Mouse (Mus musculus) limb, embryonic 15.5 days (tissue): ENCODE results near the gene Trip11. TPM values are rescaled to one million over a fixed set of nuclear protein-coding genes. Genes with fewer than 3 reads are reported as not detected.

Experiments
- ATAC-seq: fragments of 200-750 bp; cut with Nextera tagmentation; 2 replicates; pipeline ENCODE4 v1.8.0; 2017; ENCODE audit warnings: low read depth, moderate TSS enrichment; ENCODE audit not compliant: insufficient number of reproducible peaks, low FRiP score, low TSS enrichment
- H3K27ac ChIP-seq: fragments of 300-500 bp; sonication (generic); 2 replicates; pipeline ENCODE4 v1.5.1; 2015; ENCODE audit warnings: moderate library complexity, mild to moderate bottlenecking, inconsistent platforms
- H3K27me3 ChIP-seq: fragments of 300-500 bp; sonication (generic); 2 replicates; pipeline ENCODE4 v1.6.1; 2015; ENCODE audit warnings: inconsistent platforms
- H3K36me3 ChIP-seq: fragments of 300-500 bp; sonication (generic); 2 replicates; pipeline ENCODE4 v1.6.1; 2015; ENCODE audit warnings: inconsistent platforms
- H3K4me1 ChIP-seq: fragments of 300-500 bp; sonication (generic); 2 replicates; pipeline ENCODE4 v1.6.1; 2015; ENCODE audit warnings: inconsistent platforms
- H3K4me2 ChIP-seq: fragments of 300-500 bp; sonication (generic); 2 replicates; pipeline ENCODE4 v1.6.1; 2015; ENCODE audit warnings: mild to moderate bottlenecking, inconsistent platforms
- H3K4me3 ChIP-seq: fragments of 300-500 bp; sonication (generic); 2 replicates; pipeline ENCODE4 v1.5.1; 2015; ENCODE audit warnings: mild to moderate bottlenecking, inconsistent platforms
- H3K9ac ChIP-seq: fragments of 300-500 bp; sonication (generic); 2 replicates; pipeline ENCODE4 v1.6.1; 2015; ENCODE audit warnings: inconsistent platforms
- H3K9me3 ChIP-seq: fragments of 300-500 bp; sonication (generic); 2 replicates; pipeline ENCODE4 v1.6.1; 2016; ENCODE audit warnings: inconsistent platforms
- WGBS: fragments of 180-500 bp; shearing (Covaris S2); methylation state at CpG from one replicate; pipeline ENCODE4 v1.1.7; 2015; 5-methylcytosine and 5-hydroxymethylcytosine counted together
- polyA plus RNA-seq: library from polyadenylated mRNA; unstranded; fragments of >200 nt; fragmentation: Nextera tagmentation; extraction: Ambion mirVana; gene quantifications from 2 replicates; pipeline ENCODE4 v1.2.1, GENCODE M21; 2015

Gene Trip11
- polyA plus RNA-seq, 1 experiment from 2014 or later = 37.7 TPM

DNA sequence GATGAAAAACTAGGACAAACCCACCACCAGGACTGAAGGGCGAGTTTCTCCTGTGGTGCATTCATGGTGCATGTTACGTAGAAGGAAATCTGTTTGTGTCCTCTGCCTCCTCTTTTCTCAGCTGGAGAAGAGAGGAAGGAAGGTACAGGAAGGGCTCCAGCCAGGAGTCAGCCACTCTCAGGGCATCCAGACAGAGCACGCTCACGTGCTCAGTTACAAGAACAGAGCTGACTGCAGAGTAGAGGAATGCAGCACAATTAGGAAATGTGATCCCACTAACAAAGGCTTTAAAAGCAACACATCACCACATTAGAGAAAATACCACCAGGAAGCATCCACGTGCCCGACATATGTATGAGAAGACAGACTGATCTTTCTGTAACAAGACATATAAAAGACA lies 9.2 kb upstream of the Trip11 start:
- no peaks in the 10 kb centered on the region for H3K27me3 ChIP-seq
- H3K27ac ChIP-seq = no peak overlapping the region
- H3K4me3 ChIP-seq = no peak overlapping the region
- 73% methylated on average over 6 of the region's 6 CpGs for WGBS
- H3K4me2 ChIP-seq = no peak overlapping the region
- no peaks in the 10 kb centered on the region for H3K9me3 ChIP-seq
- H3K9ac ChIP-seq = no peak overlapping the region
- no peak for ATAC-seq
- peaks cover 44% of the 10 kb centered on the region for H3K36me3 ChIP-seq
- no peaks in the 10 kb centered on the region for H3K4me1 ChIP-seq

DNA sequence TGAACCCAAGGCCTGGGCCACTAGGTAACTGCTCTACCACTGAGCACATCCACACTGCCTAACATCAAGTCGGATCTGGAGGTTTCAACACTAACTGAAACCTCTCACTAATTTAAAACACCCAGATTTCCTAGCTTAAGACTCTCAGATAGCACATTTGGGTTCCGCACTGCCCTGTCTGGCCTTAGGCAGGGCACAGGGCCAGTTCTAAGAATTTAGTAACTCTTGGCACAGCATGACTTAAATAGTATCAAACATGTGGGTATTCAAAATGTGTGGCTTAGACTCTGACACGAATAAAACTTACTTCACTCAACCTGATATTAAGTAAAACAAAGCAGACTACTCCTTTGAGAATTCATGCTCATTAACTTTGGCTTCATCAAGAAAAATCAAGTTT lies 6.8 kb upstream of the Trip11 start:
- peaks cover 23% of the 10 kb centered on the region for H3K36me3 ChIP-seq
- no peak overlapping the region for H3K4me2 ChIP-seq
- H3K27me3 ChIP-seq = no peaks in the 10 kb centered on the region
- H3K27ac ChIP-seq = no peak overlapping the region
- H3K4me1 ChIP-seq = no peaks in the 10 kb centered on the region
- H3K9ac ChIP-seq = no peak overlapping the region
- no peak overlapping the region for H3K4me3 ChIP-seq
- 76% methylated on average over 3 of the region's 3 CpGs for WGBS
- no peaks in the 10 kb centered on the region for H3K9me3 ChIP-seq
- no peak for ATAC-seq

DNA sequence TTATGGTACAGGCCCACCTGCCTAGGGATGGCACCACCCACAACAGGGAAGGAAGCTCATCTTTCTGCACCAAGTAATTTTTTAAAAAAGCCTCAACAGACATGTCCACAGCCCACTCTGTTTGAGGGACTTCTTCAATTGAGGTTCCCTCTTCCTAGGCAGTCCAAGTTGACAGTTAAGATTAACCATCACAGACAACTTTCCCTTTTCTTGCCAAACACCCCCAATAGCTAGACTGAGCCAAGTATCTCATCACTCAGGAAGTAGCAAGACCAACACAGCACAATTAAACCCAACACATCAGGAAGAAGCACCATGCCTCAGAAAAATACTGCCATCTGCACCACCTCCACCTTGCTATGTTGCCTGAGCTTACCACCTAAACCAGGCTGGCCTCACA lies 4.1 kb upstream of the Trip11 start:
- no peak for ATAC-seq
- Histone ChIP-seq H3K4me1 (0 out of 2 replicates have a peak, but pooled peaks cover 5% of the 10 kb centered on the region), H3K9me3 (no peaks in the 10 kb centered on the region), H3K9ac (no peak overlapping the region), H3K36me3 (0 out of 2 replicates have a peak, but pooled peaks cover under 1% of the 10 kb centered on the region), H3K27ac (no peak overlapping the region), H3K4me2 (no peak overlapping the region), H3K27me3 (no peaks in the 10 kb centered on the region), H3K4me3 (no peak overlapping the region)

DNA sequence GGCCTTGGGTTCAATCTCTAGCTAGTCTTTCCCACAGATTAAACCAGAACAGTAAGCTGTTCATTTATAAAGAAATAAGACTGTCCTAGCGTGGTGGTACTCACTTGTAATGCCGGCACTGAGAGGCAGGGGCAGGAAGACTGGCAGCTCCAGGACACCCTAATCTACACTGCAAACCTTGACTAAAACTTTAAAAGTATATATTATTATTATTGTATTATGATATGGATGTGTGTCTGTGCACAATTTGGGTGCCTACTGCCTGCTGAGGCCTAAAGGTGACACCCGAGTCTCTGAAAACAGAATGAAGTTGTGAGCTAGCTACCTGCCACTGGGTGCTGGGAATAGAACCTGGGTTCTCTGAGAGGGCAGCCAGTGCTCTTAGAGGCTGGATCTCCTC lies 1.7 kb downstream of the Trip11 start:
- Histone ChIP-seq H3K4me1 (peaks cover 17% of the 10 kb centered on the region), H3K36me3 (peaks cover 16% of the 10 kb centered on the region), H3K4me2 (peak overlapping the region; percentile 57), H3K27ac (no peak overlapping the region), H3K4me3 (peak overlapping the region; percentile 68), H3K9ac (no peak overlapping the region), H3K27me3 (no peaks in the 10 kb centered on the region), H3K9me3 (no peaks in the 10 kb centered on the region; the same call in 1 of the 2 replicates)
- no peak for ATAC-seq
- 84% methylated on average over 3 of the region's 3 CpGs for WGBS

DNA sequence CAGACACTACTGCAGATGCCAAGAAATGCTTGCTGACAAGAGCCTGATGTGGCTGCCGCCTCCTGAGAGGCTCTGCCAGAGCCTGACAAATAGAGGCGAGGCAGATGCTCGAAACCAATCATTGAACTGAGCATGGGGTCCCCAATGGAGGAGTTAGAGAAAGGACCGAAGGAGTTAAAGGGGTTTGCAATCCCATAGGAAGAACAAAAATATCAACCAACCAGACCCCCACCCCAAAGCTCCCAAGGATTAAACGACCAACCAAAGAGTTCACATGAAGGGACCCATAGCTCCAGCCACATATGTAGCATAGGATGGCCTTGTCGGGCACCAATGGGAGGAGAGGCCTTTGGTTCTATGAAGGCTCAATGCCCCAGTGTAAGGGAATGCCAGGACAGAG lies 2.7 kb downstream of the Trip11 start:
- H3K9me3 ChIP-seq = no peaks in the 10 kb centered on the region; the same call in 1 of the 2 replicates
- no peaks in the 10 kb centered on the region for H3K27me3 ChIP-seq
- H3K36me3 ChIP-seq = peaks cover 16% of the 10 kb centered on the region
- no peak overlapping the region for H3K4me2 ChIP-seq
- 89% methylated on average over 6 of the region's 6 CpGs for WGBS
- H3K4me1 ChIP-seq = peaks cover 17% of the 10 kb centered on the region
- H3K27ac ChIP-seq = no peak overlapping the region
- no peak for ATAC-seq
- no peak overlapping the region for H3K9ac ChIP-seq
- no peak overlapping the region for H3K4me3 ChIP-seq

DNA sequence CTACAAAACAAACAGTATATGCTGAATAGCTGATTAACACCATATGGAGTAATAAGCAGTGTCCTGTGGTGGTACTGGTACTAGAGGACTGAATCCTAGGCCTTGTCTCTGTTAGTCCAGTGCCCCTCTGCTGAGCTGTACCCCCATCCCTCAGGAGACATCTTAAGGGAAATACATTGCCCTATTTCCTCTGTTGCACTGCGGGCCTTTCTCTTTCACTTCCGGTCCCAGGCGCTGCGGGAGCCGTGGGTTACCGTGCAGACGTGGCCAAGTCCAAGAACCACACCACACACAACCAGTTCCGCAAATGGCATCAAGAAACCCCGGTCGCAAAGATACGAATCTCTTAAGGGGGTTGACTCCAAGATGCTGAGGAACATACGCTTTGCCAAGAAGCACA lies 7.2 kb downstream of the Trip11 start:
- ATAC-seq = no peak
- 88% methylated on average over 12 of the region's 12 CpGs for WGBS
- Histone ChIP-seq H3K27me3 (no peaks in the 10 kb centered on the region), H3K9ac (no peak overlapping the region), H3K36me3 (peaks cover 31% of the 10 kb centered on the region), H3K4me2 (no peak overlapping the region), H3K4me1 (0 out of 2 replicates have a peak, but pooled peaks cover 2% of the 10 kb centered on the region), H3K4me3 (no peak overlapping the region), H3K27ac (no peak overlapping the region), H3K9me3 (no peaks in the 10 kb centered on the region; the same call in 1 of the 2 replicates)

DNA sequence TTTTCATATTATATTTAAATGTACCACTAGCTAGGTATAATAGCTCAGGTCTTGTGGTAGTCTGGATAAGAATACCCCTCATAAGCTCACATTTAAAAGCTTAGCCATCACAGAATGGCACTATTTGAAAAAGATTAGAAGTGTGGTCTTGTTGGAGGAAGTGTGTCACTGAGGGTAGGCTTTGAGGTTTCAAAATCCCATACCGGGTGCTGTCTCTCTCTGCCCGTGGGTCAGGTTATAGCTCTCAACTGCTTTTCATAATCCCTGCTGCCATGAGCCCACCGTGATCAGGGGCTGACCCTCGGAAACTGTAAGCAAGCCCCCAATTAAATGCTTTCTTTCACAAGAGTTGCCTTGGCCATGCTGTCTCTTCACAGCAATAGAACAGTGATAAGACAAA lies 8.2 kb downstream of the Trip11 start:
- no peak overlapping the region for H3K4me3 ChIP-seq
- WGBS = 86% methylated on average over 4 of the region's 4 CpGs
- no peak overlapping the region for H3K4me2 ChIP-seq
- H3K27ac ChIP-seq = no peak overlapping the region
- no peak overlapping the region for H3K9ac ChIP-seq
- no peaks in the 10 kb centered on the region for H3K4me1 ChIP-seq
- no peaks in the 10 kb centered on the region for H3K27me3 ChIP-seq
- H3K36me3 ChIP-seq = peaks cover 31% of the 10 kb centered on the region
- no peak for ATAC-seq
- no peaks in the 10 kb centered on the region; the same call in 1 of the 2 replicates for H3K9me3 ChIP-seq

DNA sequence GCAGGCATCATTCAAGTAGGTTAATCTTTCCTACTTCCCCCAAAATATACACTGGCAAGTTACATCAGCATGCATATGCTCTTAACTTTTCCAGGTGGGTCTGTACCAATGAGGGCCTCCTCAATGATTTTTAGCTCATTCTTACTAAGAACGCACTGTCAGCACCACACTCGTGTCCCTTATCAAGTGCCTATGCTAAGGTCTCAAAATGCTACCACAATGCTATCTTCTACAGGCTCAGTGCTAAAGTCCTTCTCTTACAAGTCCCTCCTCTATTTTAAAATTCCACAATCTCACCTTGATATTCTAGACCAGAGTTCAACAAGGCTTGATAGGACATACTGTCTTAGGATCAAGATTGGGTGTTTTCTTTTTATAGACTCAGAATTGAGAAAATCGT lies 8.9 kb downstream of the Trip11 start:
- Histone ChIP-seq H3K4me1 (no peaks in the 10 kb centered on the region), H3K27me3 (no peaks in the 10 kb centered on the region), H3K27ac (no peak overlapping the region), H3K36me3 (peaks cover 31% of the 10 kb centered on the region), H3K4me2 (no peak overlapping the region), H3K4me3 (no peak overlapping the region), H3K9me3 (no peaks in the 10 kb centered on the region; the same call in 1 of the 2 replicates), H3K9ac (no peak overlapping the region)
- 95% methylated on average over 3 of the region's 3 CpGs for WGBS
- no peak for ATAC-seq

DNA sequence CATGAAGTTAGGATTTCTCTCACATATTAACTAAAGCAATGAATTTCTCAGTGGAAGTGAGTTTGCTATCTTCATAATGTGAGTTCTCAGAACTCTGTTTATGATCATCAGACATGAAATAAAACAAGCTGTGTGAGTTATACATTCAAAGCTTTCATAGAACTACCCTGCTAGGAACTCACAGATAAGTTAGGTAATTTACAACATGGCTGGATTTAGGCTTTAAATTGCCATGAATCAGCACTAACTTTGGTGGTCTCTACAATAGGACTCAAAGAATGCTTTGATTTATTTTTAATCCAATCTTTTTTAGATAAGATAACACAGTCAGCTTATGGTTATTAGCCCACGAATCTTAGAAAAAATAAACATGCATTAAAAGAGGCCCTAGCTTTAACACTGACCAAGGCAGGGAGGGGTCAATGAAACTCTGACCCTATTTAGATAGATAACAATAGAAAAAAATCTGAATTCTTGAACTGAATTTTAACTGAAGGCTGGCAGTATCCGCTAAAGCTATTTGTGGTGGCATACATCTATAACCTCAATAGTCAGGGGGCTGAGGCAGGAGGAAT lies 13.3 kb downstream of the Trip11 start:
- Histone ChIP-seq H3K27me3 (no peaks in the 10 kb centered on the region), H3K27ac (no peak overlapping the region), H3K4me1 (no peaks in the 10 kb centered on the region), H3K9me3 (no peaks in the 10 kb centered on the region), H3K36me3 (peaks cover 22% of the 10 kb centered on the region), H3K9ac (no peak overlapping the region), H3K4me2 (no peak overlapping the region), H3K4me3 (no peak overlapping the region)
- ATAC-seq = no peak
- 89% methylated on average over 2 of the region's 2 CpGs for WGBS

DNA sequence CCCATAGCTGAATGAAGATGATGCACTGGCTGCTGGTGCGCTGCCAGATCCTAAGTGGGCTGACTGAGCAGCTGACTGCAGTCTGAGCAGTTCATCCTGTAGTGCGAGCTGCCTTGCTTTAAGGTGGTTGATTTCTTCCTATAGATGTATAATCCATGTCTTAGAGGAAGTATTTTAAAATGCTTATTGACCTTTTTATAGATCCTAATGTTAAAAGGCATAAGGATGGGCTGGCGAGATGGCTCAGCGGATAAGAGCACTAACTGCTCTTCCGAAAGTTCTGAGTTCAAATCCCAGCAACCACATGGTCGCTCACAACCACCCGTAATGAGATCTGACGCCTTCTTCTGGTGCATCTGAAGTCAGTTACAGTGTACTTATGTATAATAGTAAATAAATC lies 14.1 kb downstream of the Trip11 start:
- ATAC-seq = no peak
- WGBS = 96% methylated on average over 8 of the region's 8 CpGs
- Histone ChIP-seq H3K4me3 (no peak overlapping the region), H3K9ac (no peak overlapping the region), H3K4me1 (no peaks in the 10 kb centered on the region), H3K27ac (no peak overlapping the region), H3K9me3 (no peaks in the 10 kb centered on the region), H3K4me2 (no peak overlapping the region), H3K36me3 (peaks cover 24% of the 10 kb centered on the region), H3K27me3 (no peaks in the 10 kb centered on the region)

DNA sequence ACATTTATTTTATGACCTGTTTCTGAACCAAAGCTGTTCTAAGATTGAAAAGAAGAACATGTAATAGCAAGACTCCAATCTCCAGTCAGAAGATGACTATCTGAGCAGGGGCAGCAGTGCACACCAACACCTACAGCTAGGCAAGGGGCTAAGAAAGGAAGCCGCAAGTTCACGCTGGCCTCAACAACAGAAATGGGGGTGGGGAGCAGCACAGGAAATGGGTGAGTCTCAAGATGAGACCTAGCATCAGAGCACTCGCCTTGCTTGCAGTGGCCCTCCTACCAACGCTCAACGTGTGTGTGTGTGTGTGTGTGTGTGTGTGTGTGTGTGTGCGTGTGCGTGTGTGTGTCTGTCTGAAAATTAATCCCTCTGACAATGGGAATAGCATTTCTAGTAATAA lies 16.0 kb downstream of the Trip11 start:
- WGBS = 86% methylated on average over 7 of the region's 7 CpGs

DNA sequence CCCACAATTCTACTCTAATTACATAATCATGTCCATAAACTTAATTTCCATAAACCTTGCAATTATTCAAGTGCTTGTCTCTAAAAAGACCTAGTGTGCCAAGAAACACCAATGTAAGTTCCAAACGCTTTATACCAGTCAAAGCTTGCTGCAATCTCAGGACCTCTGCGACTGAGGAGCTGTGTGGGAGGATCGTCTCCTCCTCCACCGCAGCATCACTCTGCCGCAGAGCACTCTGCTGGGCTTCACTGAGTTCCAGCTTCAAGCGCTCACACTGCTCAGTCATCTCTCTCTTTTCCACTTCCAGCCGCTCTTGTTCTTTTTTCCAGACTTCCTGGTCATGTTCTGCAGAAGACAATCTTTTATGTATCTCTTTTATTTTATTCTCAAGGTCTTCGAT lies 19.8 kb downstream of the Trip11 start:
- no peak overlapping the region for H3K27ac ChIP-seq
- peaks cover 50% of the 10 kb centered on the region for H3K36me3 ChIP-seq
- no peak overlapping the region for H3K4me3 ChIP-seq
- ATAC-seq = no peak
- no peaks in the 10 kb centered on the region for H3K27me3 ChIP-seq
- no peak overlapping the region for H3K4me2 ChIP-seq
- H3K4me1 ChIP-seq = no peaks in the 10 kb centered on the region
- 86% methylated on average over 8 of the region's 8 CpGs for WGBS
- no peaks in the 10 kb centered on the region for H3K9me3 ChIP-seq
- H3K9ac ChIP-seq = no peak overlapping the region

More for the DNA sequence above, 16.0 kb downstream of the Trip11 start:
- no peak overlapping the region for H3K9ac ChIP-seq
- peaks cover 34% of the 10 kb centered on the region for H3K36me3 ChIP-seq
- H3K4me3 ChIP-seq = no peak overlapping the region
- no peaks in the 10 kb centered on the region for H3K27me3 ChIP-seq
- H3K4me1 ChIP-seq = no peaks in the 10 kb centered on the region
- no peak for ATAC-seq
- no peaks in the 10 kb centered on the region for H3K9me3 ChIP-seq
- no peak overlapping the region for H3K27ac ChIP-seq
- H3K4me2 ChIP-seq = no peak overlapping the region

DNA sequence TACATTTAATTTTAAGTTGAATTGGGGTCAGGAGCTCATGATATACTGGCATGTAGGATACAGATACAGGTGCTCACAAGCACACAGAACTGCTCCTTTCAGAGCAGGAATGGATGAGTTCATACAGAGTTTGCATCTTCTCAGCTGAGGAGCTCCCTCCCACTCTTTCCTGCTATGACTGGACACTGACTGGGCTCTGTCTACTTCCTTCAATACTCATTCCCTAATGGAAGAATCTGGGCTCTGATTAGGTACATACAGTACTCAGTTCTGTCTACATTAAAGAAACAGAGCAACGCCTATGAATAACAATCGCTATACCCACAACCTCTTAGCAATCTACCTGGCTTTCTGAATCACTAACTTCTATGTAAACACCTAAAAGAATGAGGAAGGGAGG lies 20.2 kb downstream of the Trip11 start:
- H3K4me2 ChIP-seq = no peak overlapping the region
- 97% methylated on average over 2 of the region's 2 CpGs for WGBS
- no peak overlapping the region for H3K9ac ChIP-seq
- no peak overlapping the region for H3K4me3 ChIP-seq
- H3K4me1 ChIP-seq = no peaks in the 10 kb centered on the region
- peaks cover 51% of the 10 kb centered on the region for H3K36me3 ChIP-seq
- H3K27me3 ChIP-seq = no peaks in the 10 kb centered on the region
- no peak overlapping the region for H3K27ac ChIP-seq
- no peaks in the 10 kb centered on the region for H3K9me3 ChIP-seq
- ATAC-seq = no peak
